Mouse (Mus musculus): Measurements from ENCODE around the gene Mmp14. TPM values are rescaled to one million over a fixed set of nuclear protein-coding genes. Genes with fewer than 3 reads are reported as not detected.

Mmp14 gene
- polyA plus RNA-seq, 1 experiment: 0.18 TPM

- Histone ChIP-seq H3K4me1 (ENCODE audit: control insufficient read depth) (no peaks in the 10 kb centered on the region), H3K4me3 (replicated peaks) (no peak overlapping the region), H3K36me3 (ENCODE audit: control insufficient read depth) (no peaks in the 10 kb centered on the region), H3K9me3 (ENCODE audit: control insufficient read depth, low read length) (no peaks in the 10 kb centered on the region), H3K27me3 (ENCODE audit: control insufficient read depth) (no peaks in the 10 kb centered on the region)
- TF ChIP-seq TAL1 (IDR thresholded peaks at IDR 0.05; ENCODE audit: low read length): no peak
Observed at GRCm38 (mm10) chr14:54394309-54394708, 37.1 kb upstream of the Mmp14 start.

- Histone ChIP-seq H3K36me3 (ENCODE audit: control insufficient read depth) (no peaks in the 10 kb centered on the region), H3K9me3 (ENCODE audit: control insufficient read depth, low read length) (no peaks in the 10 kb centered on the region), H3K27me3 (ENCODE audit: control insufficient read depth) (no peaks in the 10 kb centered on the region), H3K4me3 (replicated peaks) (no peak overlapping the region), H3K4me1 (ENCODE audit: control insufficient read depth) (no peaks in the 10 kb centered on the region)
- no peak for TF ChIP-seq GATA1 (IDR thresholded peaks at IDR 0.05; ENCODE audit: low read length)
- TF ChIP-seq TAL1 (IDR thresholded peaks at IDR 0.05; ENCODE audit: low read length): no peak
Observed at GRCm38 (mm10) chr14:54396685-54397084, 34.7 kb upstream of the Mmp14 start.

- no peaks in the 10 kb centered on the region for H3K4me1 ChIP-seq (ENCODE audit: control insufficient read depth)
- no peak overlapping the region for H3K4me3 ChIP-seq (replicated peaks)
- TF ChIP-seq TAL1 (IDR thresholded peaks at IDR 0.05; ENCODE audit: low read length) (no peak), GATA1 (IDR thresholded peaks at IDR 0.05; ENCODE audit: low read length) (no peak)
- H3K27me3 ChIP-seq (ENCODE audit: control insufficient read depth): no peaks in the 10 kb centered on the region
- no peaks in the 10 kb centered on the region for H3K9me3 ChIP-seq (ENCODE audit: control insufficient read depth, low read length)
- H3K36me3 ChIP-seq (ENCODE audit: control insufficient read depth): no peaks in the 10 kb centered on the region
Observed at GRCm38 (mm10) chr14:54397872-54398527, 33.4 kb upstream of the Mmp14 start.

- Histone ChIP-seq H3K4me1 (ENCODE audit: control insufficient read depth) (no peaks in the 10 kb centered on the region), H3K36me3 (ENCODE audit: control insufficient read depth) (no peaks in the 10 kb centered on the region), H3K27me3 (ENCODE audit: control insufficient read depth) (no peaks in the 10 kb centered on the region), H3K4me3 (replicated peaks) (no peak overlapping the region), H3K9me3 (ENCODE audit: control insufficient read depth, low read length) (no peaks in the 10 kb centered on the region)
- TF ChIP-seq GATA1 (IDR thresholded peaks at IDR 0.05; ENCODE audit: low read length): no peak
- TF ChIP-seq TAL1 (IDR thresholded peaks at IDR 0.05; ENCODE audit: low read length): no peak
Observed at GRCm38 (mm10) chr14:54398528-54398916, 32.9 kb upstream of the Mmp14 start.

GRCm38 (mm10) chr14:54398921-54399382 is 32.5 kb upstream of the Mmp14 start:
- TF ChIP-seq TAL1 (IDR thresholded peaks at IDR 0.05; ENCODE audit: low read length) (no peak), GATA1 (IDR thresholded peaks at IDR 0.05; ENCODE audit: low read length) (no peak)
- Histone ChIP-seq H3K27me3 (ENCODE audit: control insufficient read depth) (no peaks in the 10 kb centered on the region), H3K36me3 (ENCODE audit: control insufficient read depth) (no peaks in the 10 kb centered on the region), H3K9me3 (ENCODE audit: control insufficient read depth, low read length) (no peaks in the 10 kb centered on the region), H3K4me3 (replicated peaks) (no peak overlapping the region), H3K4me1 (ENCODE audit: control insufficient read depth) (no peaks in the 10 kb centered on the region)

GRCm38 (mm10) chr14:54401723-54402122 is 29.7 kb upstream of the Mmp14 start:
- no peaks in the 10 kb centered on the region; the same call in 1 of the 2 replicates for H3K36me3 ChIP-seq (ENCODE audit: control insufficient read depth)
- no peaks in the 10 kb centered on the region for H3K9me3 ChIP-seq (ENCODE audit: control insufficient read depth, low read length)
- TF ChIP-seq GATA1 (IDR thresholded peaks at IDR 0.05; ENCODE audit: low read length) (no peak), TAL1 (IDR thresholded peaks at IDR 0.05; ENCODE audit: low read length) (no peak)
- no peak overlapping the region for H3K4me3 ChIP-seq (replicated peaks)
- no peaks in the 10 kb centered on the region for H3K4me1 ChIP-seq (ENCODE audit: control insufficient read depth)
- no peaks in the 10 kb centered on the region for H3K27me3 ChIP-seq (ENCODE audit: control insufficient read depth)

- Histone ChIP-seq H3K27me3 (ENCODE audit: control insufficient read depth) (no peaks in the 10 kb centered on the region), H3K9me3 (ENCODE audit: control insufficient read depth, low read length) (no peaks in the 10 kb centered on the region), H3K4me3 (replicated peaks) (no peak overlapping the region), H3K36me3 (ENCODE audit: control insufficient read depth) (no peaks in the 10 kb centered on the region; the same call in 1 of the 2 replicates), H3K4me1 (ENCODE audit: control insufficient read depth) (peaks cover 2% of the 10 kb centered on the region; the same call in 1 of the 2 replicates)
- TF ChIP-seq GATA1 (IDR thresholded peaks at IDR 0.05; ENCODE audit: low read length): no peak
- no peak for TF ChIP-seq TAL1 (IDR thresholded peaks at IDR 0.05; ENCODE audit: low read length)
Observed at GRCm38 (mm10) chr14:54408336-54409056, 22.9 kb upstream of the Mmp14 start.

GRCm38 (mm10) chr14:54409057-54409645 is 22.3 kb upstream of the Mmp14 start:
- no peak for TF ChIP-seq GATA1 (IDR thresholded peaks at IDR 0.05; ENCODE audit: low read length)
- no peak for TF ChIP-seq TAL1 (IDR thresholded peaks at IDR 0.05; ENCODE audit: low read length)
- no peaks in the 10 kb centered on the region for H3K27me3 ChIP-seq (ENCODE audit: control insufficient read depth)
- H3K36me3 ChIP-seq (ENCODE audit: control insufficient read depth): no peaks in the 10 kb centered on the region; the same call in 1 of the 2 replicates
- no peak overlapping the region for H3K4me3 ChIP-seq (replicated peaks)
- no peaks in the 10 kb centered on the region for H3K9me3 ChIP-seq (ENCODE audit: control insufficient read depth, low read length)
- H3K4me1 ChIP-seq (ENCODE audit: control insufficient read depth): peaks cover 5% of the 10 kb centered on the region

Measured in erythroblast, embryonic 14.5 days (primary cell).